Mouse (Mus musculus) heart, embryonic 14.5 days (tissue): ENCODE data around the gene Selenot. TPM values are rescaled to one million over a fixed set of nuclear protein-coding genes. Genes with fewer than 3 reads are reported as not detected.
A peak's percentile ranks its signal among the peaks of the same experiment; 100 is the strongest.

Experiments used
- ATAC-seq: fragments of 200-750 bp; cut with Nextera tagmentation; 2 replicates; pipeline ENCODE4 v1.8.0; 2017; ENCODE audit warnings: low read depth, moderate TSS enrichment; ENCODE audit not compliant: insufficient number of reproducible peaks, insufficient read depth, low FRiP score
- H3K27ac ChIP-seq, 2 experiments: fragments of 200-500 bp in 1 of 2; fragments of 300-500 bp in 1 of 2; sonication (generic) in 1 of 2; replicated peaks in 1 of 2; 2 replicates each; pipeline ENCODE4 v1.5.1; 2012 to 2014; ENCODE audit warnings: low read depth in 2 of 2, low read length in 2 of 2, control low read depth in 1 of 2, mild to moderate bottlenecking in 1 of 2, mixed read lengths in 1 of 2; ENCODE audit not compliant: control insufficient read depth in 1 of 2, insufficient read depth in 1 of 2
- H3K27me3 ChIP-seq: fragments of 300-500 bp; sonication (generic); 2 replicates; pipeline ENCODE4 v1.6.1; 2014; ENCODE audit warnings: mild to moderate bottlenecking, low read length, control low read depth; ENCODE audit not compliant: control insufficient read depth, insufficient read depth
- H3K36me3 ChIP-seq: fragments of 300-500 bp; sonication (generic); 2 replicates; pipeline ENCODE4 v1.6.1; 2014; ENCODE audit warnings: mild to moderate bottlenecking, control low read depth, low read length, mixed read lengths; ENCODE audit not compliant: control insufficient read depth, insufficient read depth
- H3K4me1 ChIP-seq, 2 experiments: fragments of 200-500 bp in 1 of 2; fragments of 300-500 bp in 1 of 2; sonication (generic) in 1 of 2; 2 replicates each; pipeline ENCODE4 v1.6.1; 2012 to 2014; ENCODE audit warnings: low read length in 2 of 2, control low read depth in 1 of 2, mixed read lengths in 1 of 2; ENCODE audit not compliant: control insufficient read depth in 2 of 2, insufficient read depth in 2 of 2
- H3K4me2 ChIP-seq: fragments of 300-500 bp; sonication (generic); 2 replicates; pipeline ENCODE4 v1.6.1; 2014; ENCODE audit warnings: mild to moderate bottlenecking, low read length
- H3K4me3 ChIP-seq, 2 experiments: fragments of 200-500 bp in 1 of 2; fragments of 300-500 bp in 1 of 2; sonication (generic) in 1 of 2; 2 replicates each; pipeline ENCODE4 v1.5.1; 2012 to 2014; ENCODE audit warnings: low read length in 2 of 2, mild to moderate bottlenecking in 2 of 2, control low read depth in 1 of 2, low read depth in 1 of 2, moderate library complexity in 1 of 2; ENCODE audit not compliant: control insufficient read depth in 1 of 2, insufficient read depth in 1 of 2
- H3K9ac ChIP-seq: fragments of 300-500 bp; sonication (generic); 2 replicates; pipeline ENCODE4 v1.6.1; 2014; ENCODE audit warnings: mild to moderate bottlenecking, low read length
- H3K9me3 ChIP-seq: fragments of 300-500 bp; sonication (generic); 2 replicates; pipeline ENCODE4 v1.6.1; 2016; ENCODE audit warnings: low read length, control low read depth; ENCODE audit not compliant: control insufficient read depth
- WGBS: fragments of 180-500 bp; shearing (Covaris S2); extraction: QIAGEN DNeasy Blood & Tissue Kit; methylation state at CpG from one replicate; pipeline ENCODE4 v1.1.7; 2014; 5-methylcytosine and 5-hydroxymethylcytosine counted together
- polyA plus RNA-seq: library from polyadenylated mRNA; unstranded; fragments of >200 nt; fragmentation: Nextera tagmentation; extraction: Ambion mirVana; gene quantifications from 2 replicates; pipeline ENCODE4 v1.2.1, GENCODE M21; 2014

Selenot gene
- polyA plus RNA-seq, 1 experiment from 2014 or later, result 23.1 TPM

- ATAC-seq, result peak; percentile 71
- Histone ChIP-seq H3K36me3 (no peaks in the 10 kb centered on the region), H3K4me3 (peak within 1 kb of the TSS; percentile 47 to 52), H3K9ac (peak within 1 kb of the TSS; percentile 70), H3K27me3 (no peaks in the 10 kb centered on the region), H3K4me2 (peak within 1 kb of the TSS; percentile 93), H3K4me1 (0 out of 4 replicates have a peak, but pooled peaks cover 0 to 3% of the 10 kb centered on the region in 2 experiments), H3K27ac (no peak within 1 kb of the TSS), H3K9me3 (0 out of 2 replicates have a peak, but pooled peaks cover 4% of the 10 kb centered on the region)
- WGBS, result under 1% methylated on average over 34 of the region's 34 CpGs
Measured at GRCm38 (mm10) chr3:58636406-58637295, 60.2 kb downstream of the Selenot start, which contains the start of gene Erich6. Gene Erich6 (minus strand): TSS chr3:58637207.

Other genes with a start within 250 kb of the Selenot start
- 20.9 and 25.3 TPM in 2 replicates for gene Tsc22d2, start 161.9 kb upstream of the Selenot start, polyA plus RNA-seq
- gene Eif2a, start 50.8 kb upstream of the Selenot start, polyA plus RNA-seq, result 37.4 and 40.7 TPM in 2 replicates
- gene Serp1, start 50.7 kb upstream of the Selenot start, polyA plus RNA-seq, result 83.9 and 85.4 TPM in 2 replicates
- 0.20 TPM in 1 of 2 replicates, not detected in the other for gene Erich6, start 60.6 kb downstream of the Selenot start, polyA plus RNA-seq
- gene Siah2, start 115.8 kb downstream of the Selenot start, polyA plus RNA-seq, result 8.0 and 8.4 TPM in 2 replicates
- gene Mindy4b-ps, start 245.7 kb downstream of the Selenot start, polyA plus RNA-seq, result 0.32 and 0.40 TPM in 2 replicates